Mouse (Mus musculus): ENCODE measurements around the gene Kif5a.

DNA sequence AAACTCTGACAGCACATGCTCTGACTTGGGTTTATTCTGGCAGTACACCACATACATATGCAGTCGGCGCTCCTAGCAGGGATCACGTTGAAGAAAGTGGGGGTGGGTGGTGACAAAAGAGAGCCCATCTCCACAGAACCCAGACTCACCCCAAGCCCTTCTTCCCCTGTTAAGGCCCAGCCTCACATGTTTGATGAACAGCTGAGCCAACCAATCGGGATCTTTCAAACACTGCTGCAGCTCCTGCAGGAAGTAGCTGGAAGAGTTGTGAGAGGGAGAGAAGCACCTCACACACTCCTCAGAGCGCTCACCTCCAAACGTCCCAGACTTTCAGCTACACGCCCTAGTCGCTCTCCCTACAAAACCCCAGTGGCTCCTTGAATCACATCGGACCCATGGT, 78.0 kb downstream of the Kif5a start:
- no peak for TF ChIP-seq CTCF (IDR thresholded peaks at IDR 0.05; ENCODE audit: control insufficient read depth, insufficient read depth, insufficient read length)
- TF ChIP-seq USF1 (IDR thresholded peaks at IDR 0.05; ENCODE audit: low read depth): no peak
- no peak for TF ChIP-seq MAX (IDR thresholded peaks at IDR 0.05)
- no peak for TF ChIP-seq MYOG (IDR thresholded peaks at IDR 0.05; ENCODE audit: control insufficient read depth, extremely low read depth, insufficient read length)

All from C2C12 (cell line).